Mouse (Mus musculus) testis, adult 2 months (tissue): ENCODE data around the gene Dpm3. TPM values are rescaled to one million over a fixed set of nuclear protein-coding genes. Genes with fewer than 3 reads are reported as not detected.

ENCODE experiments used
- H3K27ac ChIP-seq: fragments of 200-500 bp; 2 replicates; pipeline ENCODE4 v1.5.1; 2012; ENCODE audit warnings: low read depth, low read length; ENCODE audit not compliant: control insufficient read depth, insufficient read depth
- H3K27me3 ChIP-seq: fragments of 200-500 bp; 2 replicates; pipeline ENCODE4 v1.6.1; 2012; ENCODE audit warnings: mild to moderate bottlenecking, low read length, moderate library complexity; ENCODE audit not compliant: control insufficient read depth, insufficient read depth
- H3K36me3 ChIP-seq: fragments of 200-500 bp; 2 replicates; pipeline ENCODE4 v1.6.1; 2012; ENCODE audit warnings: mild to moderate bottlenecking, low read length; ENCODE audit not compliant: control insufficient read depth, insufficient read depth
- H3K4me1 ChIP-seq: fragments of 200-500 bp; 2 replicates; pipeline ENCODE4 v1.6.1; 2012; ENCODE audit warnings: low read length; ENCODE audit not compliant: control insufficient read depth, insufficient read depth
- H3K4me3 ChIP-seq: fragments of 200-500 bp; 2 replicates; pipeline ENCODE4 v1.5.1; 2012; ENCODE audit warnings: low read depth, mild to moderate bottlenecking, low read length, moderate library complexity, mixed read lengths; ENCODE audit not compliant: control insufficient read depth
- CTCF ChIP-seq: fragments of 200-500 bp; IDR thresholded peaks from 2 replicates; pipeline ENCODE4 v1.5.1; 2012; ENCODE audit warnings: low read depth, mild to moderate bottlenecking, inconsistent platforms, low read length, moderate library complexity; ENCODE audit not compliant: control insufficient read depth, insufficient read depth, insufficient replicate concordance
- POLR2A ChIP-seq: fragments of 200-500 bp; IDR thresholded peaks from 2 replicates; pipeline ENCODE4 v1.6.1; 2012; ENCODE audit warnings: low read depth, mild to moderate bottlenecking, inconsistent platforms, low read length, moderate library complexity; ENCODE audit not compliant: control insufficient read depth
- polyA plus RNA-seq: library from polyadenylated mRNA; depleted of rRNA; stranded (reverse); fragments of >200 nt; gene quantifications from 2 replicates; pipeline ENCODE4 v1.2.3, GENCODE M21; 2012

Dpm3 gene
- polyA plus RNA-seq, 1 experiment = 42.2 TPM

GRCm38 (mm10) chr3:89226900-89227299 is 32.3 kb upstream of the Dpm3 start, which contains the start of gene Mtx1:
Gene Mtx1 (minus strand): TSS chr3:89227088.
- Histone ChIP-seq H3K27ac (peak within 1 kb of the TSS; percentile 76), H3K4me1 (peaks cover 20% of the 10 kb centered on the region), H3K36me3 (no peaks in the 10 kb centered on the region; the same call in 1 of the 2 replicates), H3K4me3 (peak within 1 kb of the TSS; percentile 89), H3K27me3 (no peaks in the 10 kb centered on the region)
- TF ChIP-seq POLR2A (no peak), CTCF (no peak)

DNA sequence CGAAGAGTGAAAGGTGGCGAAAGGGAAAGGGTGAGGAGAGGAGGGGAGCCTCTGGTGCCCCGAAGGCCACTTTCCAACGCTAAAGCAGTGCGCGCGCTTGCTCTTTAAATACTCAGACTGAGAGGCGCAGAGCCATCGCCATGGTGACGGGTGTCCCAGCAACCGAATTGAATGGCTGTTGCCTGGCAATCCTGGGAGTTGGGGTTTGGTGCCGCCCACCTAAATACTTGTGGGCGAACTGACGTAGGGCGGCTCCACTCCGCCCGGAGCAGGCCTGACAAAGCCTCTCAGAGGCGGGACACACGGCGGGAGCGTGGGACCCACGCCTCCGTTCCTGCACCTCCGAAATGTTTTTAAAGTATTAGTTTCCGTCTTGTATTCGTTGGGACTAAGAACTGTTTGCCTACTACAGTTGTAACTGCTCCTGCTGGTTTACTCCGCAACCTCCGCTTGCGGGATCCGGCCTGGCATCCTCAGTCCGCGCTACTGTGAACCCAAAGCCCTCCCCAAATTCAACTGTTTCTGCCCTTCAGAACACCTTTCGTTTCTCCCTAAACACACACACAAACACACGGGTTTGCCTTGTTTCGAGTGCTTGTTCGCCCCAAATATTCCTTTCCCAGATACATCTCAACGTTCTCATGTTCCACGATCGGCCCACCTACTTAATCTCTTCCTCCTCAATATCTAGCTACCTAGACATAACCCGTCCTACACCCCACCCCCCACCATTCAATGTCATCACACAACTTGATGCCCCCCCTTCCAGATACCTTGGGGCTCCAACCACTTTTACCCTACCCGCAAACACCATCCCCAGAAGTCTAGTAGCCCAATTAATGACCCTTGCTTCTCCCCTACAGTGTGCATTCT is 31.6 kb upstream of the Dpm3 start:
- H3K27ac ChIP-seq = peak overlapping the region; percentile 76
- peak overlapping the region; percentile 89 for H3K4me3 ChIP-seq
- TF ChIP-seq POLR2A (0 out of 2 replicates have a peak, but pooled peaks have one; percentile 52), CTCF (no peak)
- peaks cover 20% of the 10 kb centered on the region for H3K4me1 ChIP-seq
- no peaks in the 10 kb centered on the region; the same call in 1 of the 2 replicates for H3K36me3 ChIP-seq
- H3K27me3 ChIP-seq = no peaks in the 10 kb centered on the region

GRCm38 (mm10) chr3:89228180-89228549 is 31.0 kb upstream of the Dpm3 start:
- Histone ChIP-seq H3K36me3 (no peaks in the 10 kb centered on the region), H3K4me3 (peak overlapping the region; percentile 89), H3K27me3 (no peaks in the 10 kb centered on the region), H3K27ac (peak overlapping the region; percentile 76), H3K4me1 (peaks cover 20% of the 10 kb centered on the region)
- TF ChIP-seq POLR2A (peak; percentile 56; the same call in 1 of the 2 replicates), CTCF (peak; percentile 98)

DNA sequence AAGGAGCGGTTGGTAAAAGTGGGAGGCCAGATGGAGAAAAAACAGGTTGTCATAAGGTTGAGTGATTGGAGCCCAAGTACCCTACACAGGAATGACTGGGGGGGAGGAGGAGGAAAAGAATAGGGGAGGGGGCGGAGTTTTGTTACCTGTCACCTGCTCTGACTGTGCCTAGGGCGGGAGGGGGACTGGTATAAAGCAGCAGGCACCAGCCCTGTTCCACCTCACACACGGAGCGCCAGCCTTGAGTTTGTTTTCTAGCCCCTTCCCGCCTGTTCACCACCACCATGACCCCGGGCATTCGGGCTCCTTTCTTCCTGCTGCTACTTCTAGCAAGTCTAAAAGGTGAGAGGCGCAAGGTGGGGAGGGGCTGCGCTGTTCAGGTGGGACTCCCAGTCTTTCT is 30.3 kb upstream of the Dpm3 start, which contains the start of gene Muc1:
Gene Muc1 (plus strand): TSS at position 222 of the 400 bp plus-strand sequence.
- Histone ChIP-seq H3K36me3 (no peaks in the 10 kb centered on the region), H3K27ac (peak within 1 kb of the TSS; percentile 76), H3K4me3 (peak within 1 kb of the TSS; percentile 89), H3K27me3 (no peaks in the 10 kb centered on the region), H3K4me1 (peaks cover 20% of the 10 kb centered on the region)
- TF ChIP-seq POLR2A (no peak), CTCF (no peak)

- no peaks in the 10 kb centered on the region for H3K27me3 ChIP-seq
- TF ChIP-seq POLR2A (no peak), CTCF (no peak)
- H3K4me1 ChIP-seq = peaks cover 20% of the 10 kb centered on the region
- H3K36me3 ChIP-seq = no peaks in the 10 kb centered on the region
- H3K27ac ChIP-seq = no peak overlapping the region
- peak overlapping the region; percentile 89 for H3K4me3 ChIP-seq
Observed at GRCm38 (mm10) chr3:89229276-89229675, 29.9 kb upstream of the Dpm3 start.

DNA sequence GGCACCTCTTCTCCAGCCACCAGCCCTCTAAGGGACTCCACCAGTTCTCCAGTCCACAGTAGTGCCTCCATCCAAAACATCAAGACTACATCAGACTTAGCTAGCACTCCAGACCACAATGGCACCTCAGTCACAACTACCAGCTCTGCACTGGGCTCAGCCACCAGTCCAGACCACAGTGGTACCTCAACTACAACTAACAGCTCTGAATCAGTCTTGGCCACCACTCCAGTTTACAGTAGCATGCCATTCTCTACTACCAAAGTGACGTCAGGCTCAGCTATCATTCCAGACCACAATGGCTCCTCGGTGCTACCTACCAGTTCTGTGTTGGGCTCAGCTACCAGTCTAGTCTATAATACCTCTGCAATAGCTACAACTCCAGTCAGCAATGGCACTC is 28.6 kb upstream of the Dpm3 start:
- Histone ChIP-seq H3K27me3 (no peaks in the 10 kb centered on the region), H3K36me3 (no peaks in the 10 kb centered on the region), H3K4me3 (no peak overlapping the region), H3K27ac (no peak overlapping the region), H3K4me1 (peaks cover 17% of the 10 kb centered on the region)
- TF ChIP-seq CTCF (no peak), POLR2A (no peak)

GRCm38 (mm10) chr3:89231345-89231744 is 27.8 kb upstream of the Dpm3 start:
- no peak overlapping the region for H3K4me3 ChIP-seq
- H3K27me3 ChIP-seq = no peaks in the 10 kb centered on the region
- peaks cover 15% of the 10 kb centered on the region for H3K4me1 ChIP-seq
- H3K27ac ChIP-seq = no peak overlapping the region
- no peak for TF ChIP-seq POLR2A
- TF ChIP-seq CTCF = no peak
- H3K36me3 ChIP-seq = no peaks in the 10 kb centered on the region
